Mouse (Mus musculus): ENCODE data around the gene Kirrel3. TPM values are rescaled to one million over a fixed set of nuclear protein-coding genes. Genes with fewer than 3 reads are reported as not detected.

The Kirrel3 gene
- polyA plus RNA-seq, 1 experiment from 2014 or later = 4.0 TPM

- Histone ChIP-seq H3K9ac (ENCODE audit: low read depth, low read length) (no peak overlapping the region), H3K27ac (ENCODE audit: low read depth, low read length) (no peak overlapping the region), H3K36me3 (ENCODE audit: control insufficient read depth, insufficient read depth, low read length) (no peaks in the 10 kb centered on the region), H3K4me1 (ENCODE audit: control insufficient read depth, insufficient read depth, low read length) (peaks cover 8% of the 10 kb centered on the region; the same call in 1 of the 2 replicates), H3K4me2 (replicated peaks; ENCODE audit: low read depth, low read length) (no peak overlapping the region), H3K4me3 (ENCODE audit: low read length) (no peak overlapping the region), H3K27me3 (ENCODE audit: control insufficient read depth, insufficient read depth, low read length) (no peaks in the 10 kb centered on the region), H3K9me3 (ENCODE audit: control insufficient read depth, low read length) (no peaks in the 10 kb centered on the region)
- WGBS = 41% methylated on average over 4 of the region's 4 CpGs
- ATAC-seq (ENCODE audit: low FRiP score, low TSS enrichment) = no peak
Observed at GRCm38 (mm10) chr9:34706350-34706873, 220.7 kb downstream of the Kirrel3 start.

GRCm38 (mm10) chr9:34708691-34709090 is 223.0 kb downstream of the Kirrel3 start:
- no peak for ATAC-seq (ENCODE audit: low FRiP score, low TSS enrichment)

GRCm38 (mm10) chr9:34711996-34712395 is 226.3 kb downstream of the Kirrel3 start:
- H3K4me1 ChIP-seq (ENCODE audit: control insufficient read depth, insufficient read depth, low read length) = no peaks in the 10 kb centered on the region
- H3K4me3 ChIP-seq (ENCODE audit: low read length) = no peak overlapping the region
- no peaks in the 10 kb centered on the region for H3K9me3 ChIP-seq (ENCODE audit: control insufficient read depth, low read length)
- no peak overlapping the region for H3K4me2 ChIP-seq (replicated peaks; ENCODE audit: low read depth, low read length)
- no peaks in the 10 kb centered on the region for H3K36me3 ChIP-seq (ENCODE audit: control insufficient read depth, insufficient read depth, low read length)
- no peaks in the 10 kb centered on the region; the same call in 1 of the 2 replicates for H3K27me3 ChIP-seq (ENCODE audit: control insufficient read depth, insufficient read depth, low read length)
- H3K9ac ChIP-seq (ENCODE audit: low read depth, low read length) = no peak overlapping the region
- 21% methylated on average over 1 of the region's 1 CpGs for WGBS
- no peak overlapping the region for H3K27ac ChIP-seq (ENCODE audit: low read depth, low read length)
- no peak for ATAC-seq (ENCODE audit: low FRiP score, low TSS enrichment)

More at GRCm38 (mm10) chr9:34708691-34709090, 223.0 kb downstream of the Kirrel3 start:
- H3K9me3 ChIP-seq (ENCODE audit: control insufficient read depth, low read length) = no peaks in the 10 kb centered on the region
- H3K27me3 ChIP-seq (ENCODE audit: control insufficient read depth, insufficient read depth, low read length) = no peaks in the 10 kb centered on the region
- no peak overlapping the region for H3K27ac ChIP-seq (ENCODE audit: low read depth, low read length)
- no peaks in the 10 kb centered on the region for H3K36me3 ChIP-seq (ENCODE audit: control insufficient read depth, insufficient read depth, low read length)
- no peak overlapping the region for H3K4me3 ChIP-seq (ENCODE audit: low read length)
- 89% methylated on average over 6 of the region's 6 CpGs for WGBS
- H3K4me2 ChIP-seq (replicated peaks; ENCODE audit: low read depth, low read length) = no peak overlapping the region
- peaks cover 8% of the 10 kb centered on the region; the same call in 1 of the 2 replicates for H3K4me1 ChIP-seq (ENCODE audit: control insufficient read depth, insufficient read depth, low read length)
- no peak overlapping the region for H3K9ac ChIP-seq (ENCODE audit: low read depth, low read length)

- H3K4me1 ChIP-seq (ENCODE audit: control insufficient read depth, insufficient read depth, low read length) = no peaks in the 10 kb centered on the region
- no peak overlapping the region for H3K9ac ChIP-seq (ENCODE audit: low read depth, low read length)
- H3K4me2 ChIP-seq (replicated peaks; ENCODE audit: low read depth, low read length) = no peak overlapping the region
- no peaks in the 10 kb centered on the region for H3K36me3 ChIP-seq (ENCODE audit: control insufficient read depth, insufficient read depth, low read length)
- no peak for ATAC-seq (ENCODE audit: low FRiP score, low TSS enrichment)
- WGBS = 80% methylated on average over 4 of the region's 4 CpGs
- no peak overlapping the region for H3K4me3 ChIP-seq (ENCODE audit: low read length)
- H3K27ac ChIP-seq (ENCODE audit: low read depth, low read length) = no peak overlapping the region
- no peaks in the 10 kb centered on the region for H3K9me3 ChIP-seq (ENCODE audit: control insufficient read depth, low read length)
- no peaks in the 10 kb centered on the region; the same call in 1 of the 2 replicates for H3K27me3 ChIP-seq (ENCODE audit: control insufficient read depth, insufficient read depth, low read length)
Observed at GRCm38 (mm10) chr9:34712996-34713395, 227.3 kb downstream of the Kirrel3 start.

- WGBS = 86% methylated on average over 4 of the region's 4 CpGs
- H3K36me3 ChIP-seq (ENCODE audit: control insufficient read depth, insufficient read depth, low read length) = no peaks in the 10 kb centered on the region
- ATAC-seq (ENCODE audit: low FRiP score, low TSS enrichment) = no peak
- no peaks in the 10 kb centered on the region for H3K4me1 ChIP-seq (ENCODE audit: control insufficient read depth, insufficient read depth, low read length)
- H3K9ac ChIP-seq (ENCODE audit: low read depth, low read length) = no peak overlapping the region
- no peak overlapping the region for H3K27ac ChIP-seq (ENCODE audit: low read depth, low read length)
- H3K9me3 ChIP-seq (ENCODE audit: control insufficient read depth, low read length) = no peaks in the 10 kb centered on the region
- no peaks in the 10 kb centered on the region; the same call in 1 of the 2 replicates for H3K27me3 ChIP-seq (ENCODE audit: control insufficient read depth, insufficient read depth, low read length)
- H3K4me3 ChIP-seq (ENCODE audit: low read length) = no peak overlapping the region
- no peak overlapping the region for H3K4me2 ChIP-seq (replicated peaks; ENCODE audit: low read depth, low read length)
Observed at GRCm38 (mm10) chr9:34713462-34713926, 227.8 kb downstream of the Kirrel3 start.

GRCm38 (mm10) chr9:34714996-34715619 is 229.4 kb downstream of the Kirrel3 start:
- no peak overlapping the region for H3K9ac ChIP-seq (ENCODE audit: low read depth, low read length)
- no peak for ATAC-seq (ENCODE audit: low FRiP score, low TSS enrichment)
- H3K4me2 ChIP-seq (replicated peaks; ENCODE audit: low read depth, low read length) = no peak overlapping the region
- no peaks in the 10 kb centered on the region for H3K4me1 ChIP-seq (ENCODE audit: control insufficient read depth, insufficient read depth, low read length)
- no peaks in the 10 kb centered on the region; the same call in 1 of the 2 replicates for H3K27me3 ChIP-seq (ENCODE audit: control insufficient read depth, insufficient read depth, low read length)
- H3K27ac ChIP-seq (ENCODE audit: low read depth, low read length) = no peak overlapping the region
- no peaks in the 10 kb centered on the region for H3K36me3 ChIP-seq (ENCODE audit: control insufficient read depth, insufficient read depth, low read length)
- no peak overlapping the region for H3K4me3 ChIP-seq (ENCODE audit: low read length)
- H3K9me3 ChIP-seq (ENCODE audit: control insufficient read depth, low read length) = no peaks in the 10 kb centered on the region
- 68% methylated on average over 3 of the region's 3 CpGs for WGBS

GRCm38 (mm10) chr9:34716476-34716875 is 230.8 kb downstream of the Kirrel3 start:
- Histone ChIP-seq H3K27ac (ENCODE audit: low read depth, low read length) (no peak overlapping the region), H3K4me1 (ENCODE audit: control insufficient read depth, insufficient read depth, low read length) (peaks cover 6% of the 10 kb centered on the region), H3K4me3 (ENCODE audit: low read length) (no peak overlapping the region), H3K9me3 (ENCODE audit: control insufficient read depth, low read length) (no peaks in the 10 kb centered on the region), H3K4me2 (replicated peaks; ENCODE audit: low read depth, low read length) (no peak overlapping the region), H3K27me3 (ENCODE audit: control insufficient read depth, insufficient read depth, low read length) (no peaks in the 10 kb centered on the region; the same call in 1 of the 2 replicates), H3K36me3 (ENCODE audit: control insufficient read depth, insufficient read depth, low read length) (no peaks in the 10 kb centered on the region), H3K9ac (ENCODE audit: low read depth, low read length) (no peak overlapping the region)
- 71% methylated on average over 2 of the region's 2 CpGs for WGBS
- ATAC-seq (ENCODE audit: low FRiP score, low TSS enrichment) = no peak

- Histone ChIP-seq H3K27me3 (ENCODE audit: control insufficient read depth, insufficient read depth, low read length) (no peaks in the 10 kb centered on the region), H3K9me3 (ENCODE audit: control insufficient read depth, low read length) (no peaks in the 10 kb centered on the region), H3K4me3 (ENCODE audit: low read length) (no peak overlapping the region), H3K4me1 (ENCODE audit: control insufficient read depth, insufficient read depth, low read length) (peaks cover 16% of the 10 kb centered on the region), H3K9ac (ENCODE audit: low read depth, low read length) (no peak overlapping the region), H3K36me3 (ENCODE audit: control insufficient read depth, insufficient read depth, low read length) (no peaks in the 10 kb centered on the region), H3K4me2 (replicated peaks; ENCODE audit: low read depth, low read length) (no peak overlapping the region), H3K27ac (ENCODE audit: low read depth, low read length) (peak overlapping the region; percentile 17; the same call in 1 of the 2 replicates)
- ATAC-seq (ENCODE audit: low FRiP score, low TSS enrichment) = peak; percentile 75
- WGBS = 16% methylated on average over 6 of the region's 6 CpGs
Observed at GRCm38 (mm10) chr9:34721478-34722197, 235.9 kb downstream of the Kirrel3 start.

- ATAC-seq (ENCODE audit: low FRiP score, low TSS enrichment) = peak; percentile 81
- WGBS = 10% methylated on average over 5 of the region's 5 CpGs
Observed at GRCm38 (mm10) chr9:34722198-34722550, 236.5 kb downstream of the Kirrel3 start.

More at GRCm38 (mm10) chr9:34722198-34722550, 236.5 kb downstream of the Kirrel3 start:
- Histone ChIP-seq H3K4me2 (replicated peaks; ENCODE audit: low read depth, low read length) (no peak overlapping the region), H3K27ac (ENCODE audit: low read depth, low read length) (peak overlapping the region; percentile 17; the same call in 1 of the 2 replicates), H3K36me3 (ENCODE audit: control insufficient read depth, insufficient read depth, low read length) (no peaks in the 10 kb centered on the region), H3K4me3 (ENCODE audit: low read length) (no peak overlapping the region), H3K4me1 (ENCODE audit: control insufficient read depth, insufficient read depth, low read length) (peaks cover 16% of the 10 kb centered on the region), H3K27me3 (ENCODE audit: control insufficient read depth, insufficient read depth, low read length) (no peaks in the 10 kb centered on the region), H3K9me3 (ENCODE audit: control insufficient read depth, low read length) (no peaks in the 10 kb centered on the region), H3K9ac (ENCODE audit: low read depth, low read length) (no peak overlapping the region)
